Mouse (Mus musculus): ENCODE data around the gene Cltc. TPM values are rescaled to one million over a fixed set of nuclear protein-coding genes. Genes with fewer than 3 reads are reported as not detected.
A peak's percentile ranks its signal among the peaks of the same experiment; 100 is the strongest.
"Not testable (repeated sequence)": the region's sequence is repeated elsewhere in the genome, so short reads cannot be mapped to it uniquely, and the experiment has no call there.

The Cltc gene
- total RNA-seq, 2 experiments from 2014 or later: 508 to 527 TPM

DNA sequence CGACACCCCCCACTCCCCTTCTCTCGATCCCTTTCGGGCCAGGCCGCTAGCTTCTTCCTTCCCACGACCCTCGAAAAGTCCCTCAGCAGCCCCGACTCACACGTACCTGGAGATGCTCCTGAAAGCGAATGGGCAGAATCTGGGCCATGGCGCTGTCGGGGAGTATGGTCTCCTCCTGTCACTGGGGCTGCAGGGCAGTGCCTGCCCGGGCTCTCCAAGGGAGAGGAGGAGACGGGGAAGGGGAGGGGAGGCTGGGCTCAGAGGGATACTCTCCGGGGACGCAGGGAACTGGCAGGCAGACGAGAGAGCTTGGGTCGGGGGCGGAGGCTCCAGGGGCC is 254 bp downstream of the Cltc start:
- no peak for DNase-seq (ENCODE audit: extremely low spot score in 1 of 2, low spot score in 2 of 2)
- intact Hi-C loops (cut with DNase I): loop anchor here (1.0 to 5.0 kb wide), 4 partner anchors 22 to 236 kb away; partner anchors contain the start of genes Ptrh2, Vmp1 and Ypel2
- H3K4me3 ChIP-seq: peak overlapping the region; percentile 66
- TF ChIP-seq CTCF (IDR thresholded peaks at IDR 0.05): no peak
- peak overlapping the region; percentile 98 for H3K27ac ChIP-seq

DNA sequence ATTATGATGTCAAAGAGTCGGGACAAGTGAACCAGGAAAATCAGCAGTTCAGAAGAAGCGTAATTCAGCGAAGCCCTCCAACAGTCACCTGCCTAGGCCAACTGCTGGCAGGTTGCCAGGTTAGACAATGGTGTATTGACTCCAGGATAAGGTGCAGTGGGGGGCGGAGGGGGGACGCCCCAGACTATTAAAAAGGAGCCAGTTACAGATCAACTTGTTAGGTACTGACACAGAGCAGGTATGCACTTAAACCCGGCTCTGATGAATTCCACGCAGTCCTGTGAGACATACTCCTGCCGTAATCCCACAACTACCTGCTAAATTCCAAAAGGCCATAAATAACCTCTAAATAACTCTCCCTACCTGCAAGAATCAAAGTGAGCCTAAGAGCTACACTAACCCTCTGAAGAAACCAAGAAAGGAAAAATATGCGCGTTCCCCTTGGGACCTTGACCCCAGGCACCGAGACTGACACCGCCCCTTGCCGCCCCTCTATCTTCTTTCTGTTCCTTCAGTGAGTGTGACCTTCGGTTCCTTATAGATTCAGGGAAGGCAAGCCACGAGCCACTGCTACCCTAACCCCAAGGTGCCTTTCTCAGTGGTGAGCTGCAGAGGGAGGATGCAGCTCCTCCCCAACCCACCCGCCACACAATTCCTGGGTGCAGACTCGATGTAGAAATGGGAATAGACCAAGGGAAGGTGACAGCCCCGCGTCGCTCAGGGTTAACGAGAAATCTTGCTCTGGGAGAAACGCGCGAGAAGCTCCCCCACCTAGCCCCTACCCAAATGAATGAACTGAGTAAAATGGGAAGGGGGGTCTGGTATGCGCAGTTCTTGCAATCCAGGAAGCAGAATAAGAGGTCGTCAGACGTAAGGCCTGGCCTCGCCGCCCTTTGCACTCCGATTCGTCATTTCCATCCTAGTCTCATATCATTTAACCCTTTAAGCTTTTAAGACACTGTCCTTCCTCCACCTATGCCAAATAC is 916 bp downstream of the Cltc start:
- H3K4me3 ChIP-seq: peak overlapping the region; percentile 66
- intact Hi-C loops (cut with DNase I): loop anchor here (1.0 to 5.0 kb wide), 4 partner anchors 22 to 236 kb away; partner anchors contain the start of genes Ptrh2, Vmp1 and Ypel2
- TF ChIP-seq CTCF (IDR thresholded peaks at IDR 0.05): no peak
- peak overlapping the region; percentile 98 for H3K27ac ChIP-seq
- DNase-seq (ENCODE audit: extremely low spot score in 1 of 2, low spot score in 2 of 2): peak; percentile 18 to 33

- TF ChIP-seq CTCF (IDR thresholded peaks at IDR 0.05): no peak
- H3K4me3 ChIP-seq: no peak overlapping the region
- intact Hi-C loops (cut with DNase I): no loop called here
- no peak overlapping the region for H3K27ac ChIP-seq
- DNase-seq (ENCODE audit: extremely low spot score in 1 of 2, low spot score in 2 of 2): no peak
These were observed 5.0 kb downstream of the Cltc start for GRCm38 (mm10) chr11:86752404-86752803.

DNA sequence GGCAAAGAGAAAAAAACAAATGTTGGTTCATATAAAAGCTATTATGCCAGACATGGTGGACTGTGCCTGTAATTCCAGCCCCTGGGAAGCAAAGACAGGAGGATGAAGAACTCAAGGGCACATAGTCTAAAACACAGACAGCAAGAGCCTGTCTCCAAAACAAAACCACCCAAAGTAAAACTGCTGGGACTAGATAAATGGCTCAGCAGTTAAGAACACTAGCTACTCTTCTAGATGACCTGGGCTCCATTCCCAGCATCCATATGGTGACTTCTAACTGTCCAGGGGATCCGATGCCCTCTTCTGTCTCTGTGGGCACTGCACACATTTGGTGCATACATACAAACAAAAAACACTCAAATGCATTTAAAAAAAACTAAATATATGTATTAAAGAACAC is 6.4 kb downstream of the Cltc start:
- H3K27ac ChIP-seq: no peak overlapping the region
- intact Hi-C loops (cut with DNase I): no loop called here
- no peak for DNase-seq (ENCODE audit: extremely low spot score in 1 of 2, low spot score in 2 of 2)

DNA sequence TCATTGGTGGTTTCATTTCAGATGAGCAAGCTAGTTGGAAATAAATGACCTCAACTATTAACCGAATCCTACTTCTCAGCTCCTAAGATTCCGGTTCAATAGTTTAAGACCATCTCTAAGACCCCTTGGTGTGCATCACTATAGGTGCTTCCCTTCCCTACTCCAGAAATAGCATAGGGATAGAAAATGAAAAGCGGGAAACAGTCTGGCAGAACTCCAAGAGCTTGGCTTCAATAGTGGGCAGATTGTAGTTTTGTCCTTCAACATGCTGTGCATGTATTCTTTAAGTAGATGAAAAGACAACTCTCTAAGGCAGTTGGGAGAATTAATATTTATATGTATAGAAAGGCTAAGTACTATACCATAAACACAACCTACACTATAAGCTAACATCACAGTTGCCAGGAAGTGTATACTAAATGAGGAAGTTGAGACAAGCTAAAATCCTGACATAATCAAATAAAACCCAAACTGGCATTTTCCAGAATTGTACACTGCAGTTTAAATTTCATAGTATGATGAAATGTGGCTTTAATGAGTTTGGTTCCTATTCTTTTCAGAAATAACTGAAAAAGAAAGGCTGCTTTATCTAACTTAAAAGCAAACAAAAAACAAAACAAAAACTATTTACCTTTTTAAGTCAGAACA is 7.5 kb downstream of the Cltc start:
- no peak overlapping the region; the same call in 1 of the 2 replicates for H3K27ac ChIP-seq
- no peak overlapping the region for H3K4me3 ChIP-seq
- intact Hi-C loops (cut with DNase I): no loop called here
- no peak for DNase-seq (ENCODE audit: extremely low spot score in 1 of 2, low spot score in 2 of 2)
- no peak for TF ChIP-seq CTCF (IDR thresholded peaks at IDR 0.05)

More for the DNA sequence above, 6.4 kb downstream of the Cltc start:
- H3K4me3 ChIP-seq: no peak overlapping the region
- no peak for TF ChIP-seq CTCF (IDR thresholded peaks at IDR 0.05)

DNA sequence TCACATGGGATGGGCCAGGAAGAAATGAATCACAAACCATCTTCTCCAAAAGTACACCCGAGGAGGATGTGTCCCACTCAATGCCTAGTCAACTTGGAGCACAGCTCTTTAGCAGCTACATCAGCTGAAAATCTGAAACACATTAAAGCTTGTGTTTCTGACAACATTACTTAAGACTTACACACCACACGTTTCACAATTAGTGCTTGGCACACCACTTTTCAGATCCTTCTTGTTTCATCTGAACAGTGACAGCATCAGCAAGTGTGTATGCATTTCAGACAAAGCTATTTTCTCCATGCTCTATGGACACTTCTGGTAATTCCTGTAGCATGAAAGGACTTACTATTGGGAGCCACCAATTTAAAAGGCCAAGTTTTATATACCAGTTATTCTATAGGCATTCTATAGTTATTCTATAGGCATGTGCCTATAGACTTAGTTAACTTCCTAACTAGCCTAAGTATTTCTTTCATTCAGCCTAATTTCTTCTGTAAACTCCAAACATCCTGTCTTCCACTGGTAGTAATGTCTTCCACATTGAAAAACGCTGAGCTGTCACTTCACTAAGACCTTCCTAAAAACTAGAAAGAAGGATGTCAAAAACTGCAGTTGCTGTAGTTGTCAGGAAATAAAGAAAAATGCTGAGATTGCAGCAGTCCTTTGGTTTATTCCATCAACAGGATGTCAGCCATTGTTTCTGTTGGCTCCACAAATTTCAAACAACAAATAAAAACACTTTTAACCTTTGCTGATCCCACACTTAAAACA is 11.5 kb downstream of the Cltc start:
- no peak for DNase-seq (ENCODE audit: extremely low spot score in 1 of 2, low spot score in 2 of 2)
- intact Hi-C loops (cut with DNase I): no loop called here
- TF ChIP-seq CTCF (IDR thresholded peaks at IDR 0.05): no peak

DNA sequence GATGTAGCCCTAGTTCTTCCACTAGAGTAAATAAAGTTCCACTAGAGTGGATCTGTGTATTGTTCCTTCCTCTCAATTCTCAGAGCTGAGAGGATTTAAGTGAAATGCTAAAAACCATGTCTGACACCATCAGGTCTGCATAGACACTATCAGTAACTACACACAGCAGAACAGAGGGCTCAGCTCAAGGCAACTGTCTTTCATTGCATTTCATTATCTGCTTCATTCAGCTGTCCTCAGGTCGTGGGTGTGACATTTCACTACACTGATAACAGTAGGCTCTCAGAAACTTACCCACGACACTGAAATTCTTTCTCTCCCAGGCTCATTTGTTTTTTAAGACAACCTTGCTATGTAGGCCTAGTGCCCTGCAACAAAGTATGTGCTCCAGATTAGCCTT is 14.8 kb downstream of the Cltc start:
- no peak for TF ChIP-seq CTCF (IDR thresholded peaks at IDR 0.05)
- Histone ChIP-seq H3K27ac (no peak overlapping the region), H3K4me3 (no peak overlapping the region)
- intact Hi-C loops (cut with DNase I): no loop called here
- no peak for DNase-seq (ENCODE audit: extremely low spot score in 1 of 2, low spot score in 2 of 2)

More for the DNA sequence above, 11.5 kb downstream of the Cltc start:
- no peak overlapping the region for H3K4me3 ChIP-seq
- H3K27ac ChIP-seq: no peak overlapping the region

DNA sequence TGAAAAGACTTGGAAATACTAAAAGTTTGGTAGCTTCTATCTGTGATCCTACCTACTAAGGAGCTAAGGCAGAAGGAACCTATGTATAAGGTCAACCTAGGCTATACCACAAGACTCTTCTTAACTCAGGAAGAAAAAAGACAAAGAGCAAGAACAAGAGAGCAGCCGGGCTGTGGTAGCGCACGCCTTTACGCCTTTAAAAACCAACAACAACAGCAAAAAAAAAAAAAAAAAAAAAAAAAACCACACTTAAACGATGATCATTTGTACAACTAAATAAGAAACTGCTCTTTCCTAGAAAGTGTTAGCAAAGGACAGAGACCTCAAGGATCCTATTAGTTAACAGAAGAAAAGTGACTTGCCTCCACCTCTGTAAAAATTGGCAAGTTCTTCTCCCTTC is 15.9 kb downstream of the Cltc start:
- intact Hi-C loops (cut with DNase I): no loop called here
- DNase-seq (ENCODE audit: extremely low spot score in 1 of 2, low spot score in 2 of 2): no peak
- no peak overlapping the region for H3K27ac ChIP-seq
- H3K4me3 ChIP-seq: no peak overlapping the region
- no peak for TF ChIP-seq CTCF (IDR thresholded peaks at IDR 0.05)

DNA sequence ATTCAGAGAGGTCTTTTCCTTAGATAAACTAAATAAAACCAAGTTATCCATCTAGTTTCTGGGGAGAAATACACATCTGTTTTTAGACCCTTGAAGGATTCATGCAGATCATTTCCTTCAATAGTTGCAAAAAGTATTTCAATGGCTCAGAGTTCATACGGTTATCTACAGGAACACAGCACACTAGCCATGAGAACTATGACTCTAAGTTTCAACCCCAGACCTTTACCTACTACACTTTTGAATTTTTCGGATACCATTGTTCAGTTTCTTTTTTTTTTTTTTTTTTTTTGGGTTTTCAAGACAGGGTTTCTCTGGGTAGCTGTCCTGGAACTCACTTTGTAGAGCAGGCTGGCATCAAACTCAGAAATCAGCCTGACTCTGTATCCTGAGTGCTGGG is 17.9 kb downstream of the Cltc start:
- intact Hi-C loops (cut with DNase I): no loop called here
- Histone ChIP-seq H3K4me3 (no peak overlapping the region), H3K27ac (no peak overlapping the region)
- DNase-seq (ENCODE audit: extremely low spot score in 1 of 2, low spot score in 2 of 2): no peak
- TF ChIP-seq CTCF (IDR thresholded peaks at IDR 0.05): no peak

GRCm38 (mm10) chr11:86738956-86739355 is 18.4 kb downstream of the Cltc start:
- no peak for DNase-seq (ENCODE audit: extremely low spot score in 1 of 2, low spot score in 2 of 2)
- TF ChIP-seq CTCF (IDR thresholded peaks at IDR 0.05): no peak
- Histone ChIP-seq H3K4me3 (no peak overlapping the region), H3K27ac (no peak overlapping the region; the same call in 1 of the 2 replicates)
- intact Hi-C loops (cut with DNase I): no loop called here

DNA sequence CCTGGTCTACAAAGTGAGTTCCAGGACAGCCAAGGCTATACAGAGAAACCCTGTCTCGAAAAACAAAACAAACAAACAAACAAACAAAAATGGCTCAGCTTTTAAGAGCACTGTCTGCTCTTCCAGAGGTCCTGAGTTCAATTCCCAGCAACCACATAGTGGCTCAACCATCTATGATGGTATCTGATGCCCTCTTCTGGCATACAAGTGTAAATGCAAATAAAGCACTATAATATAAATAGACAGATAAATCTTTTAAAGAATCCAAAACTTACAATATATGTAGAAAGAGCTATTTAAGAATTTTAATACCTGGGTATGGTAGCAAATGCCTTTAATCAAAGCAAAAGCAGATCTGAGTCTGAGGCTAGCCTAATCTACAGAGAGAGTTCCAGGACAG is 19.1 kb downstream of the Cltc start:
- H3K4me3 ChIP-seq; H3K27ac ChIP-seq; DNase-seq (ENCODE audit: extremely low spot score in 1 of 2, low spot score in 2 of 2); intact Hi-C loops (cut with DNase I): not testable (repeated sequence)
- peak; percentile 27 for TF ChIP-seq CTCF (IDR thresholded peaks at IDR 0.05)

Data from left cerebral cortex, adult 2 months (tissue).